Mouse (Mus musculus) heart, embryonic 15.5 days (tissue): ENCODE results near the gene Ets1. TPM values are rescaled to one million over a fixed set of nuclear protein-coding genes. Genes with fewer than 3 reads are reported as not detected.
A peak's percentile ranks its signal among the peaks of the same experiment; 100 is the strongest.

ENCODE experiments used
- ATAC-seq: fragments of 200-750 bp; cut with Nextera tagmentation; replicated peaks from 2 replicates; pipeline ENCODE4 v1.8.0; 2017; ENCODE audit warnings: low read depth, moderate TSS enrichment; ENCODE audit not compliant: insufficient number of reproducible peaks, insufficient read depth, low FRiP score
- H3K27ac ChIP-seq: fragments of 300-500 bp; sonication (generic); 2 replicates; pipeline ENCODE4 v1.5.1; 2015; ENCODE audit warnings: mild to moderate bottlenecking, inconsistent platforms
- H3K27me3 ChIP-seq: fragments of 300-500 bp; sonication (generic); 2 replicates; pipeline ENCODE4 v1.6.1; 2015; ENCODE audit warnings: inconsistent platforms
- H3K36me3 ChIP-seq: fragments of 300-500 bp; sonication (generic); 2 replicates; pipeline ENCODE4 v1.6.1; 2015; ENCODE audit warnings: mild to moderate bottlenecking, inconsistent platforms
- H3K4me1 ChIP-seq: fragments of 300-500 bp; sonication (generic); replicated peaks from 2 replicates; pipeline ENCODE4 v1.6.1; 2015; ENCODE audit warnings: inconsistent platforms
- H3K4me2 ChIP-seq: fragments of 300-500 bp; sonication (generic); 2 replicates; pipeline ENCODE4 v1.6.1; 2015; ENCODE audit warnings: inconsistent platforms, mild to moderate bottlenecking, moderate library complexity
- H3K4me3 ChIP-seq: fragments of 300-500 bp; sonication (generic); 2 replicates; pipeline ENCODE4 v1.5.1; 2015; ENCODE audit warnings: mild to moderate bottlenecking, inconsistent platforms
- H3K9ac ChIP-seq: fragments of 300-500 bp; sonication (generic); 2 replicates; pipeline ENCODE4 v1.6.1; 2015; ENCODE audit warnings: mild to moderate bottlenecking, inconsistent platforms
- H3K9me3 ChIP-seq: fragments of 300-500 bp; sonication (generic); replicated peaks from 2 replicates; pipeline ENCODE4 v1.6.1; 2016; ENCODE audit warnings: inconsistent platforms
- WGBS: fragments of 180-500 bp; shearing (Covaris S2); methylation state at CpG from one replicate; pipeline ENCODE4 v1.1.7; 2015; ENCODE audit warnings: mixed read lengths; 5-methylcytosine and 5-hydroxymethylcytosine counted together
- polyA plus RNA-seq: library from polyadenylated mRNA; unstranded; fragments of >200 nt; fragmentation: Nextera tagmentation; extraction: Ambion mirVana; gene quantifications from 2 replicates; pipeline ENCODE4 v1.2.1, GENCODE M21; 2015

Gene Ets1
- polyA plus RNA-seq, 1 experiment from 2014 or later = 46.3 TPM

- ATAC-seq = peak; percentile 71
- H3K27ac ChIP-seq = peak overlapping the region; percentile 62
- WGBS = 42% methylated on average over 5 of the region's 5 CpGs
- H3K4me1 ChIP-seq = peaks cover 16% of the 10 kb centered on the region
- H3K4me3 ChIP-seq = no peak overlapping the region
- H3K27me3 ChIP-seq = no peaks in the 10 kb centered on the region
- peaks cover 13% of the 10 kb centered on the region for H3K36me3 ChIP-seq
- no peak overlapping the region for H3K9ac ChIP-seq
- no peak overlapping the region for H3K4me2 ChIP-seq
- no peaks in the 10 kb centered on the region for H3K9me3 ChIP-seq
These were observed 116.6 kb downstream of the Ets1 start for GRCm38 (mm10) chr9:32752602-32753001.

GRCm38 (mm10) chr9:32754311-32754710 lies 118.3 kb downstream of the Ets1 start:
- Histone ChIP-seq H3K36me3 (peaks cover 13% of the 10 kb centered on the region), H3K4me1 (peaks cover 14% of the 10 kb centered on the region), H3K27ac (no peak overlapping the region), H3K9ac (no peak overlapping the region), H3K9me3 (no peaks in the 10 kb centered on the region), H3K27me3 (no peaks in the 10 kb centered on the region), H3K4me2 (no peak overlapping the region), H3K4me3 (no peak overlapping the region)
- WGBS = 90% methylated on average over 15 of the region's 15 CpGs
- ATAC-seq = no peak

- Histone ChIP-seq H3K27me3 (no peaks in the 10 kb centered on the region), H3K4me3 (no peak overlapping the region), H3K27ac (no peak overlapping the region), H3K9me3 (no peaks in the 10 kb centered on the region), H3K9ac (no peak overlapping the region), H3K4me2 (no peak overlapping the region), H3K36me3 (peaks cover 13% of the 10 kb centered on the region), H3K4me1 (peaks cover 13% of the 10 kb centered on the region)
- WGBS = 73% methylated on average over 2 of the region's 2 CpGs
- ATAC-seq = no peak
These were observed 120.0 kb downstream of the Ets1 start for GRCm38 (mm10) chr9:32756002-32756401.

- WGBS = 79% methylated on average over 5 of the region's 5 CpGs
- ATAC-seq = no peak
- no peaks in the 10 kb centered on the region for H3K27me3 ChIP-seq
These were observed 122.4 kb downstream of the Ets1 start for GRCm38 (mm10) chr9:32758280-32758905.

GRCm38 (mm10) chr9:32760649-32761157 lies 124.7 kb downstream of the Ets1 start:
- Histone ChIP-seq H3K9ac (no peak overlapping the region), H3K27ac (peak overlapping the region; percentile 43), H3K4me2 (no peak overlapping the region), H3K4me1 (peaks cover 12% of the 10 kb centered on the region), H3K36me3 (no peaks in the 10 kb centered on the region), H3K4me3 (no peak overlapping the region), H3K27me3 (no peaks in the 10 kb centered on the region), H3K9me3 (no peaks in the 10 kb centered on the region)
- ATAC-seq = peak; percentile 41
- 17% methylated on average over 4 of the region's 4 CpGs for WGBS

More at GRCm38 (mm10) chr9:32758280-32758905, 122.4 kb downstream of the Ets1 start:
- H3K4me3 ChIP-seq = no peak overlapping the region
- no peaks in the 10 kb centered on the region for H3K9me3 ChIP-seq
- H3K9ac ChIP-seq = no peak overlapping the region
- H3K36me3 ChIP-seq = peaks cover 13% of the 10 kb centered on the region
- H3K4me1 ChIP-seq = peaks cover 12% of the 10 kb centered on the region
- H3K4me2 ChIP-seq = no peak overlapping the region
- H3K27ac ChIP-seq = no peak overlapping the region

- 43% methylated on average over 2 of the region's 2 CpGs for WGBS
- peak; percentile 42; the same call in 1 of the 2 replicates for ATAC-seq
These were observed 125.3 kb downstream of the Ets1 start for GRCm38 (mm10) chr9:32761326-32761725.

GRCm38 (mm10) chr9:32764374-32764773 lies 128.4 kb downstream of the Ets1 start:
- H3K27me3 ChIP-seq = no peaks in the 10 kb centered on the region
- ATAC-seq = 0 out of 2 replicates have a peak, but pooled peaks have one; percentile 29
- no peak overlapping the region for H3K9ac ChIP-seq
- WGBS = 67% methylated on average over 9 of the region's 9 CpGs
- no peak overlapping the region for H3K4me2 ChIP-seq
- no peak overlapping the region for H3K4me3 ChIP-seq
- H3K36me3 ChIP-seq = no peaks in the 10 kb centered on the region
- H3K9me3 ChIP-seq = no peaks in the 10 kb centered on the region
- H3K27ac ChIP-seq = 0 out of 2 replicates have a peak overlapping the region, but pooled peaks have one; percentile 12
- peaks cover 12% of the 10 kb centered on the region for H3K4me1 ChIP-seq

More at GRCm38 (mm10) chr9:32761326-32761725, 125.3 kb downstream of the Ets1 start:
- Histone ChIP-seq H3K27me3 (no peaks in the 10 kb centered on the region), H3K36me3 (no peaks in the 10 kb centered on the region), H3K9ac (no peak overlapping the region), H3K4me2 (no peak overlapping the region), H3K4me3 (no peak overlapping the region), H3K9me3 (no peaks in the 10 kb centered on the region), H3K27ac (peak overlapping the region; percentile 43), H3K4me1 (peaks cover 12% of the 10 kb centered on the region)

- Histone ChIP-seq H3K9me3 (no peaks in the 10 kb centered on the region), H3K27me3 (no peaks in the 10 kb centered on the region), H3K4me1 (peaks cover 12% of the 10 kb centered on the region), H3K4me2 (no peak overlapping the region), H3K27ac (no peak overlapping the region), H3K36me3 (no peaks in the 10 kb centered on the region), H3K9ac (no peak overlapping the region), H3K4me3 (no peak overlapping the region)
- 95% methylated on average over 3 of the region's 3 CpGs for WGBS
- no peak for ATAC-seq
These were observed 129.1 kb downstream of the Ets1 start for GRCm38 (mm10) chr9:32765123-32765522.

GRCm38 (mm10) chr9:32778866-32779265 lies 142.8 kb downstream of the Ets1 start:
- Histone ChIP-seq H3K9me3 (no peaks in the 10 kb centered on the region), H3K4me3 (no peak overlapping the region), H3K4me1 (no peaks in the 10 kb centered on the region), H3K9ac (no peak overlapping the region), H3K36me3 (no peaks in the 10 kb centered on the region), H3K27me3 (no peaks in the 10 kb centered on the region), H3K27ac (no peak overlapping the region), H3K4me2 (no peak overlapping the region)
- 50% methylated on average over 1 of the region's 1 CpGs for WGBS
- no peak for ATAC-seq

- Histone ChIP-seq H3K4me2 (no peak overlapping the region), H3K4me3 (no peak overlapping the region), H3K27ac (no peak overlapping the region), H3K4me1 (peaks cover 8% of the 10 kb centered on the region), H3K9me3 (no peaks in the 10 kb centered on the region), H3K27me3 (no peaks in the 10 kb centered on the region), H3K9ac (no peak overlapping the region), H3K36me3 (no peaks in the 10 kb centered on the region)
- 70% methylated on average over 8 of the region's 8 CpGs for WGBS
- ATAC-seq = no peak
These were observed 146.5 kb downstream of the Ets1 start for GRCm38 (mm10) chr9:32782391-32783092.

- no peak overlapping the region for H3K4me2 ChIP-seq
- WGBS = 57% methylated on average over 7 of the region's 7 CpGs
- H3K36me3 ChIP-seq = no peaks in the 10 kb centered on the region
- no peak overlapping the region for H3K27ac ChIP-seq
- ATAC-seq = no peak
- H3K4me3 ChIP-seq = no peak overlapping the region
- H3K9ac ChIP-seq = no peak overlapping the region
- no peaks in the 10 kb centered on the region for H3K27me3 ChIP-seq
- H3K9me3 ChIP-seq = no peaks in the 10 kb centered on the region
- H3K4me1 ChIP-seq = peaks cover 13% of the 10 kb centered on the region
These were observed 151.1 kb downstream of the Ets1 start for GRCm38 (mm10) chr9:32787091-32787490.
